Mouse (Mus musculus) CH12.LX (cell line): Measurements from ENCODE around the gene Foxred2. TPM values are rescaled to one million over a fixed set of nuclear protein-coding genes. Genes with fewer than 3 reads are reported as not detected.

Experiments used
- DNase-seq: peaks from one replicate; pipeline ENCODE4 v3.0.0-alpha.2; 2013; ENCODE audit errors: extremely low read depth
- H3K27ac ChIP-seq: 2 replicates; pipeline ENCODE4 v1.5.1; 2012; ENCODE audit warnings: low read depth, mild to moderate bottlenecking, control low read depth, moderate library complexity; ENCODE audit not compliant: insufficient read depth
- H3K27me3 ChIP-seq: replicated peaks from 2 replicates; pipeline ENCODE3; 2012; ENCODE audit warnings: inconsistent platforms
- H3K36me3 ChIP-seq, 2 experiments: replicated peaks in 1 of 2; 2 replicates each; pipeline versions ENCODE3 to v1.6.1; 2012; ENCODE audit warnings: inconsistent platforms in 1 of 2, low read length in 1 of 2, mild to moderate bottlenecking in 1 of 2, mixed read lengths in 1 of 2, moderate library complexity in 1 of 2; ENCODE audit not compliant: control insufficient read depth in 1 of 2, insufficient read depth in 1 of 2
- H3K4me1 ChIP-seq, 2 experiments: 2 replicates each; pipeline ENCODE4 v1.6.1; 2012; ENCODE audit warnings: inconsistent platforms in 1 of 2, moderate library complexity in 1 of 2; ENCODE audit not compliant: insufficient read depth in 2 of 2, control insufficient read depth in 1 of 2
- H3K4me2 ChIP-seq: 2 replicates; pipeline ENCODE4 v1.6.1; 2012; ENCODE audit warnings: low read depth, mild to moderate bottlenecking, control low read depth; ENCODE audit not compliant: poor library complexity, insufficient read depth, severe bottlenecking
- H3K4me3 ChIP-seq, 3 experiments: fragments of 150-350 bp in 1 of 3; sonication (generic) in 1 of 3; replicated peaks in 1 of 3; 2 replicates each; pipeline versions ENCODE3 to v1.5.1; 2011 to 2012; ENCODE audit warnings: low read depth in 2 of 3, low read length in 2 of 3, mild to moderate bottlenecking in 2 of 3, moderate library complexity in 2 of 3, control low read depth in 1 of 3, improper control_type of control experiment in 1 of 3, inconsistent platforms in 1 of 3, mixed read lengths in 1 of 3; ENCODE audit not compliant: poor library complexity in 1 of 3
- H3K79me2 ChIP-seq: replicated peaks from 2 replicates; pipeline ENCODE4 v1.6.1; 2012; ENCODE audit warnings: mild to moderate bottlenecking, moderate library complexity; ENCODE audit not compliant: control insufficient read depth, poor library complexity, insufficient read depth, severe bottlenecking; ENCODE audit errors: extremely low read depth
- H3K9ac ChIP-seq: 2 replicates; pipeline ENCODE4 v1.6.1; 2012; ENCODE audit warnings: low read depth, mild to moderate bottlenecking, control low read depth, moderate library complexity; ENCODE audit not compliant: insufficient read depth
- H3K9me3 ChIP-seq: replicated peaks from 2 replicates; pipeline ENCODE3; 2012; ENCODE audit warnings: low read length, inconsistent platforms, mixed read lengths
- BHLHE40 ChIP-seq: IDR thresholded peaks from 2 replicates; pipeline ENCODE4 v1.6.1; 2011; ENCODE audit warnings: mild to moderate bottlenecking, low read depth, low read length, improper control_type of control experiment
- CTCF ChIP-seq, 2 experiments: IDR thresholded peaks in 1 of 2; conservative IDR thresholded peaks in 1 of 2; 2 replicates each; pipeline ENCODE4 v1.5.1; 2011 to 2012; ENCODE audit warnings: low read depth in 2 of 2, low read length in 2 of 2, improper control_type of control experiment in 1 of 2, inconsistent platforms in 1 of 2, mild to moderate bottlenecking in 1 of 2, moderate library complexity in 1 of 2
- E2F4 ChIP-seq: IDR thresholded peaks from 2 replicates; pipeline ENCODE4 v1.6.1; 2011; ENCODE audit warnings: low read depth, low read length, improper control_type of control experiment; ENCODE audit not compliant: insufficient replicate concordance
- ELF1 ChIP-seq: IDR thresholded peaks from 2 replicates; pipeline ENCODE4 v1.6.1; 2014; ENCODE audit warnings: low read depth, mild to moderate bottlenecking, inconsistent platforms, low read length, improper control_type of control experiment
- EP300 ChIP-seq: IDR thresholded peaks from 2 replicates; pipeline ENCODE4 v1.6.1; 2011; ENCODE audit warnings: low read length, improper control_type of control experiment
- HCFC1 ChIP-seq: IDR thresholded peaks from 2 replicates; pipeline ENCODE4 v1.6.1; 2012; ENCODE audit warnings: low read depth, mild to moderate bottlenecking, inconsistent platforms, low read length, improper control_type of control experiment
- IRF4 ChIP-seq: IDR thresholded peaks from 2 replicates; pipeline ENCODE4 v1.6.1; 2014; ENCODE audit warnings: low read depth, mild to moderate bottlenecking, inconsistent platforms, low read length, improper control_type of control experiment
- JUN ChIP-seq: IDR thresholded peaks from 2 replicates; pipeline ENCODE4 v1.6.1; 2011; ENCODE audit warnings: low read depth, mild to moderate bottlenecking, low read length, improper control_type of control experiment, moderate library complexity; ENCODE audit not compliant: insufficient read depth
- MAFK ChIP-seq: IDR thresholded peaks from 2 replicates; pipeline ENCODE4 v1.6.1; 2011; ENCODE audit warnings: low read length, improper control_type of control experiment; ENCODE audit not compliant: insufficient replicate concordance
- MAX ChIP-seq: IDR thresholded peaks from 2 replicates; pipeline ENCODE4 v1.6.1; 2011; ENCODE audit warnings: low read length, improper control_type of control experiment
- MAZ ChIP-seq: IDR thresholded peaks from 2 replicates; pipeline ENCODE4 v1.6.1; 2012; ENCODE audit warnings: low read depth, mild to moderate bottlenecking, inconsistent platforms, low read length, improper control_type of control experiment, moderate library complexity
- MEF2A ChIP-seq: IDR thresholded peaks from 2 replicates; pipeline ENCODE4 v1.6.1; 2014; ENCODE audit warnings: low read depth, mild to moderate bottlenecking, inconsistent platforms, low read length, improper control_type of control experiment, borderline replicate concordance
- MXI1 ChIP-seq: IDR thresholded peaks from 2 replicates; pipeline ENCODE4 v1.6.1; 2011; ENCODE audit warnings: mild to moderate bottlenecking, low read depth, low read length, improper control_type of control experiment
- NELFE ChIP-seq: IDR thresholded peaks from 2 replicates; pipeline ENCODE4 v1.6.1; 2011; ENCODE audit warnings: low read depth, low read length, improper control_type of control experiment
- PAX5 ChIP-seq: IDR thresholded peaks from 2 replicates; pipeline ENCODE4 v1.6.1; 2012; ENCODE audit warnings: low read length, inconsistent platforms, mixed read lengths
- POLR2AphosphoS2 ChIP-seq: IDR thresholded peaks from 2 replicates; pipeline ENCODE4 v1.6.1; 2011; ENCODE audit warnings: low read depth, low read length, improper control_type of control experiment
- SMC3 ChIP-seq: IDR thresholded peaks from 2 replicates; pipeline ENCODE4 v1.6.1; 2011; ENCODE audit warnings: low read depth, low read length, improper control_type of control experiment
- TCF12 ChIP-seq: IDR thresholded peaks from 2 replicates; pipeline ENCODE4 v1.6.1; 2014; ENCODE audit warnings: low read depth, mild to moderate bottlenecking, inconsistent platforms, low read length, improper control_type of control experiment
- USF2 ChIP-seq: conservative IDR thresholded peaks from 2 replicates; pipeline ENCODE4 v1.6.1; 2011; ENCODE audit warnings: low read depth, low read length, improper control_type of control experiment
- ZC3H11A ChIP-seq: IDR thresholded peaks from 2 replicates; pipeline ENCODE4 v1.6.1; 2012; ENCODE audit warnings: low read depth, mild to moderate bottlenecking, inconsistent platforms, low read length, improper control_type of control experiment
- ZKSCAN1 ChIP-seq: IDR thresholded peaks from 2 replicates; pipeline ENCODE4 v1.6.1; 2012; ENCODE audit warnings: low read depth, inconsistent platforms, low read length, improper control_type of control experiment, borderline replicate concordance
- ZMIZ1 ChIP-seq: IDR thresholded peaks from 2 replicates; pipeline ENCODE4 v1.6.1; 2012; ENCODE audit warnings: low read depth, mild to moderate bottlenecking, inconsistent platforms, low read length, improper control_type of control experiment
- ZNF384 ChIP-seq: IDR thresholded peaks from 2 replicates; pipeline ENCODE4 v1.6.1; 2012; ENCODE audit warnings: low read depth, low read length, improper control_type of control experiment, inconsistent platforms
- dilution Hi-C: fragments of 300-500 bp; cut with MboI; formaldehyde crosslinking; loops from 2 replicates; pipeline ENCODE4 v1.14.3; 2020; ENCODE audit warnings: low sequenced_read_pairs; ENCODE audit not compliant: extremely low pct_unique_long_range_greater_than_20kb, extremely low pct_ligation_motif_present
- in situ Hi-C: fragments of 300-500 bp; cut with MboI; formaldehyde crosslinking; loops from 3 replicates; pipeline ENCODE4 v1.14.3; 2019; ENCODE audit warnings: low sequenced_read_pairs, low pct_ligation_motif_present, low pct_unique_long_range_greater_than_20kb, mixed read lengths
- polyA plus RNA-seq: library from polyadenylated mRNA; unstranded; fragments of >175 nt; gene quantifications from 2 replicates; pipeline ENCODE4 v1.2.1, GENCODE M21; 2012; ENCODE audit warnings: low read depth; ENCODE audit not compliant: insufficient read length
- total RNA-seq, 2 experiments: library from RNA; depleted of rRNA; stranded (reverse); fragments of 300-350 nt in 1 of 2; fragments of >200 nt in 1 of 2; gene quantifications; 2 replicates each; pipeline ENCODE4 v1.2.3; 2012 to 2014

The Foxred2 gene
- total and polyA plus RNA-seq, 3 experiments: 0.17 to 0.43 (median 0.39) TPM

- dilution Hi-C loops: no loop called here
- in situ Hi-C loops: loop anchor here (5.0 kb wide), 1 partner anchor 37 kb away; the partner anchor contains the start of gene Eif3d
- no peak overlapping the region for H3K9ac ChIP-seq
- DNase-seq: no peak
- H3K4me3 ChIP-seq: no peak overlapping the region
- TF ChIP-seq POLR2AphosphoS2 (no peak), ELF1 (no peak), ZKSCAN1 (no peak), TCF12 (no peak), MEF2A (no peak), SMC3 (no peak), NELFE (no peak), HCFC1 (no peak), ZC3H11A (no peak), BHLHE40 (no peak), EP300 (no peak), JUN (no peak)
- no peaks in the 10 kb centered on the region for H3K36me3 ChIP-seq
- H3K27ac ChIP-seq: no peak overlapping the region
- no peaks in the 10 kb centered on the region for H3K9me3 ChIP-seq
- no peak overlapping the region for H3K4me2 ChIP-seq
- H3K79me2 ChIP-seq: no peaks in the 10 kb centered on the region
- H3K4me1 ChIP-seq: peaks cover 17 to 54% of the 10 kb centered on the region in 2 experiments
- H3K27me3 ChIP-seq: peaks cover 3% of the 10 kb centered on the region
Observed at GRCm38 (mm10) chr15:77934968-77935367, 21.6 kb downstream of the Foxred2 start.

DNA sequence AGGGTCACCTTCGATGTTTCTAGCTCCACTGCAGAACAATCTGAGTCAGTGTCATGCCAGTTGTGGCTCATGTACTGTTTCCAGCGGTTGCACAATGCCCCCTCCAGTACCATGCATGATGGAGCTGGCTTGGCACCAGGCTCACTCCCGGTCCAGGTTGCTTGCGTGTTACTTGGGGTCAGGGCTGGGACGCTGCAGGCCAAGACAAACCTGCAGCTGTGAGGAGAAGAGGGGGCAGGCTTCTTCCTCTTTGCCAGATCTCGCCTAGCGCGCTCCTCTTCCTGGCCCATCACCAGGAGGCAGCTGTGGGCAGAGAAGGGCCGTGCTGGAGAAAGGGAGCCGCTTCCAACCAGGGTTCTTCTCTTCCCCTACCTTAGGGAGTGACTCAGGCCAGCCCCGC is 22.2 kb downstream of the Foxred2 start:
- Histone ChIP-seq H3K27ac (no peak overlapping the region), H3K4me1 (peaks cover 20 to 60% of the 10 kb centered on the region in 2 experiments), H3K36me3 (no peaks in the 10 kb centered on the region), H3K4me3 (no peak overlapping the region), H3K9me3 (no peaks in the 10 kb centered on the region), H3K27me3 (peaks cover 3% of the 10 kb centered on the region), H3K4me2 (no peak overlapping the region), H3K9ac (no peak overlapping the region), H3K79me2 (no peaks in the 10 kb centered on the region)
- in situ Hi-C loops: loop anchor here (5.0 kb wide), 1 partner anchor 38 kb away; the partner anchor contains the start of gene Eif3d
- TF ChIP-seq SMC3: no peak
- DNase-seq: no peak
- dilution Hi-C loops: no loop called here

DNA sequence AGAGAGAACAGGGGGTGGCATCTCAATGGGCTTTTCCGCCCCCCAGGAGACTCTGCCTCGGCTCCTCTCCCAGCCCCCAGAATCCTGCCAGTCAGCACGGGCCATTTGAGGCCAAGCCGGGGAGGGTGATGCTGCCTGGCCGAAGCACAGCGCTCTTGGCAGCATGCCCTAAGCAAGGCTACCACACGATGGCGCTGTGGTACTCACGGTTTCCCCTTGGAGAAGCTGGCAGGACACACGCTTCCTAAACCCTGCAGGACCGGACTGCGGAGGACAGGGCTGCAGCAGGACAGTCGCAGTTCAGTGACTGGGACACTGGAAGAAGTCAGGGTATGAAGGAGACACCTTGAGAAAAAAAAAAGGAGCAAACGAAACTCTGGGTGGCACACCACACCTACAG is 22.8 kb downstream of the Foxred2 start:
- peaks cover 20 to 55% of the 10 kb centered on the region in 2 experiments for H3K4me1 ChIP-seq
- DNase-seq: peak; percentile 90
- no peaks in the 10 kb centered on the region for H3K9me3 ChIP-seq
- no peak overlapping the region for H3K27ac ChIP-seq
- no peaks in the 10 kb centered on the region for H3K36me3 ChIP-seq
- H3K4me2 ChIP-seq: peak overlapping the region; percentile 57
- H3K27me3 ChIP-seq: peaks cover 3% of the 10 kb centered on the region
- in situ Hi-C loops (loop anchor here (5.0 kb wide), 1 partner anchor 39 kb away; the partner anchor contains the start of gene Eif3d), dilution Hi-C loops (no loop called here)
- H3K79me2 ChIP-seq: no peaks in the 10 kb centered on the region
- H3K4me3 ChIP-seq: no peak overlapping the region
- H3K9ac ChIP-seq: no peak overlapping the region
- no peak for TF ChIP-seq USF2
- TF ChIP-seq MEF2A: peak; percentile 65; the same call in 1 of the 2 replicates
- 0 out of 2 replicates have a peak, but pooled peaks have one; percentile 15 for TF ChIP-seq MAFK
- no peak for TF ChIP-seq E2F4
- TF ChIP-seq ZC3H11A: 0 out of 2 replicates have a peak, but pooled peaks have one; percentile 6
- TF ChIP-seq IRF4: peak; percentile 58; the same call in 1 of the 2 replicates
- no peak for TF ChIP-seq PAX5
- peak; percentile 31; the same call in 1 of the 2 replicates for TF ChIP-seq TCF12
- peak; percentile 83 to 91 for TF ChIP-seq CTCF (conservative IDR thresholded peaks at IDR 0.05 in 1 of 2, IDR thresholded peaks at IDR 0.05 in 1 of 2; ENCODE audit: low read depth in 2 of 2, low read length in 2 of 2)
- TF ChIP-seq NELFE: peak; percentile 35; the same call in 1 of the 2 replicates
- TF ChIP-seq MAX: peak; percentile 75
- TF ChIP-seq EP300: peak; percentile 26; the same call in 1 of the 2 replicates
- TF ChIP-seq ELF1: 0 out of 2 replicates have a peak, but pooled peaks have one; percentile 23
- TF ChIP-seq MXI1: peak; percentile 56; the same call in 1 of the 2 replicates
- TF ChIP-seq ZMIZ1: no peak
- no peak for TF ChIP-seq JUN
- peak; percentile 73 for TF ChIP-seq SMC3
- peak; percentile 44 for TF ChIP-seq ZNF384
- peak; percentile 60; the same call in 1 of the 2 replicates for TF ChIP-seq BHLHE40
- 0 out of 2 replicates have a peak, but pooled peaks have one; percentile 18 for TF ChIP-seq MAZ
